Mouse (Mus musculus) bone marrow, adult 2 months (tissue): ENCODE results near the gene Nsmce1. TPM values are rescaled to one million over a fixed set of nuclear protein-coding genes. Genes with fewer than 3 reads are reported as not detected.

Source experiments
- H3K27ac ChIP-seq: fragments of 200-500 bp; 2 replicates; pipeline ENCODE4 v1.5.1; 2012; ENCODE audit warnings: low read depth, mild to moderate bottlenecking, control low read depth, inconsistent platforms, low read length; ENCODE audit not compliant: control insufficient read depth, poor library complexity, insufficient read depth
- H3K4me1 ChIP-seq: fragments of 200-500 bp; 2 replicates; pipeline ENCODE4 v1.6.1; 2011; ENCODE audit warnings: low read length; ENCODE audit not compliant: control insufficient read depth, insufficient read depth
- H3K4me3 ChIP-seq: fragments of 200-500 bp; replicated peaks from 2 replicates; pipeline ENCODE3; 2011; ENCODE audit warnings: mild to moderate bottlenecking, low read depth, low read length, control low read depth; ENCODE audit not compliant: control insufficient read depth
- CTCF ChIP-seq: fragments of 200-500 bp; IDR thresholded peaks from 2 replicates; pipeline ENCODE4 v1.5.1; 2011; ENCODE audit warnings: low read length, control low read depth; ENCODE audit not compliant: control insufficient read depth, insufficient read depth
- POLR2A ChIP-seq: fragments of 200-500 bp; IDR thresholded peaks from 2 replicates; pipeline ENCODE4 v1.6.1; 2011; ENCODE audit warnings: low read depth, mild to moderate bottlenecking, control low read depth, low read length, borderline replicate concordance; ENCODE audit not compliant: control insufficient read depth
- WGBS: fragments of 180-500 bp; shearing (Covaris S2); methylation state at CpG from one replicate; pipeline ENCODE4 v1.1.7; 2018; 5-methylcytosine and 5-hydroxymethylcytosine counted together
- polyA plus RNA-seq: library from polyadenylated mRNA; stranded (reverse); fragments of >200 nt; gene quantifications from 2 replicates; pipeline ENCODE4 v1.2.4, GENCODE M21; 2011; ENCODE audit warnings: low replicate concordance; ENCODE audit not compliant: missing spikeins, insufficient read depth, insufficient read length

Gene Nsmce1
- polyA plus RNA-seq, 1 experiment = 49.6 TPM

- WGBS = 4% methylated on average over 13 of the region's 13 CpGs
- Histone ChIP-seq H3K4me3 (peak overlapping the region; percentile 19), H3K27ac (peak overlapping the region; percentile 75), H3K4me1 (peaks cover 5% of the 10 kb centered on the region)
- no peak for TF ChIP-seq POLR2A
- peak; percentile 87 for TF ChIP-seq CTCF
These were observed 19.2 kb downstream of the Nsmce1 start for GRCm38 (mm10) chr7:125471991-125472741.

- Histone ChIP-seq H3K4me1 (peaks cover 4% of the 10 kb centered on the region), H3K27ac (no peak overlapping the region), H3K4me3 (no peak overlapping the region)
- whole genome bisulfite sequencing = 90% methylated on average over 4 of the region's 4 CpGs
- no peak for TF ChIP-seq CTCF
- no peak for TF ChIP-seq POLR2A
These were observed 20.5 kb downstream of the Nsmce1 start for GRCm38 (mm10) chr7:125470901-125471300.

GRCm38 (mm10) chr7:125469937-125470336, 21.5 kb downstream of the Nsmce1 start:
- Histone ChIP-seq H3K27ac (no peak overlapping the region), H3K4me3 (no peak overlapping the region), H3K4me1 (peaks cover 4% of the 10 kb centered on the region)
- 32% methylated on average over 5 of the region's 5 CpGs for WGBS
- TF ChIP-seq CTCF (peak; percentile 99), POLR2A (no peak)

GRCm38 (mm10) chr7:125462200-125462599, 29.2 kb downstream of the Nsmce1 start:
- Histone ChIP-seq H3K27ac (no peak overlapping the region), H3K4me3 (no peak overlapping the region), H3K4me1 (no peaks in the 10 kb centered on the region)
- TF ChIP-seq POLR2A = no peak
- TF ChIP-seq CTCF = no peak
- 83% methylated on average over 2 of the region's 2 CpGs for WGBS

GRCm38 (mm10) chr7:125453671-125454070, 37.7 kb downstream of the Nsmce1 start:
- 87% methylated on average over 4 of the region's 4 CpGs for WGBS
- no peak for TF ChIP-seq CTCF
- no peak for TF ChIP-seq POLR2A

GRCm38 (mm10) chr7:125451078-125451477, 40.3 kb downstream of the Nsmce1 start:
- TF ChIP-seq POLR2A = no peak
- TF ChIP-seq CTCF = no peak
- Histone ChIP-seq H3K27ac (no peak overlapping the region), H3K4me3 (no peak overlapping the region), H3K4me1 (peaks cover 2% of the 10 kb centered on the region; the same call in 1 of the 2 replicates)
- WGBS = 63% methylated on average over 2 of the region's 2 CpGs

More at GRCm38 (mm10) chr7:125453671-125454070, 37.7 kb downstream of the Nsmce1 start:
- H3K4me3 ChIP-seq = no peak overlapping the region
- no peak overlapping the region for H3K27ac ChIP-seq
- peaks cover 2% of the 10 kb centered on the region; the same call in 1 of the 2 replicates for H3K4me1 ChIP-seq

- WGBS = 87% methylated on average over 1 of the region's 1 CpGs
- no peak for TF ChIP-seq POLR2A
- no peak for TF ChIP-seq CTCF
- peaks cover 2% of the 10 kb centered on the region; the same call in 1 of the 2 replicates for H3K4me1 ChIP-seq
- no peak overlapping the region for H3K27ac ChIP-seq
- H3K4me3 ChIP-seq = no peak overlapping the region
These were observed 40.7 kb downstream of the Nsmce1 start for GRCm38 (mm10) chr7:125450678-125451077.

- Histone ChIP-seq H3K27ac (peak within 1 kb of the TSS; percentile 86), H3K4me1 (peaks cover 2% of the 10 kb centered on the region), H3K4me3 (peak within 1 kb of the TSS; percentile 74)
- WGBS = 2% methylated on average over 61 of the region's 61 CpGs
- TF ChIP-seq CTCF = no peak
- peak; percentile 76 for TF ChIP-seq POLR2A
These were observed 46.7 kb downstream of the Nsmce1 start, which contains the start of gene Kdm8 for GRCm38 (mm10) chr7:125444464-125445401. Gene Kdm8 (plus strand): TSS chr7:125444676.
